Mouse (Mus musculus) cerebellum, adult (tissue): Measurements from ENCODE around the gene Tasp1.

Experiments used
- ATAC-seq: cut with Nextera tagmentation; 2 replicates; pipeline ENCODE4 v1.9.2; 2017; ENCODE audit warnings: mild to moderate bottlenecking, moderate library complexity, mixed read lengths; ENCODE audit not compliant: insufficient number of reproducible peaks, low FRiP score, low TSS enrichment

Tasp1 gene

GRCm38 (mm10) chr2:139792345-139793120 lies 274.1 kb downstream of the Tasp1 start:
- ATAC-seq, result no peak

- no peak for ATAC-seq
Measured at GRCm38 (mm10) chr2:139788658-139789057, 277.9 kb downstream of the Tasp1 start.

GRCm38 (mm10) chr2:139784946-139785345 lies 281.7 kb downstream of the Tasp1 start:
- ATAC-seq, result no peak

GRCm38 (mm10) chr2:139784465-139784864 lies 282.1 kb downstream of the Tasp1 start:
- no peak for ATAC-seq
